Comparison of ENCODE assay signal across 8 mouse cellular contexts in genomic region chr10:118868601-118869590, GRCm38 (mm10). TPM values are rescaled to one million over a fixed set of nuclear protein-coding genes. Genes with fewer than 3 reads are reported as not detected.
A peak's percentile ranks its signal among the peaks of the same experiment; 100 is the strongest.
DNase-seq lines count a peak whose midpoint lies in the region; ATAC-seq and TF ChIP-seq lines count a peak whose summit lies in the region.

No protein-coding gene starts in this region.

- H3K9ac ChIP-seq in forebrain, embryonic 12.5 days: peak overlapping the region; percentile 94
- H3K9ac ChIP-seq in heart, postnatal 0 days (replicated peaks; ENCODE audit: low read depth, low read length): peak overlapping the region; percentile 100
- H3K9ac ChIP-seq in liver, postnatal 0 days (replicated peaks): peak overlapping the region; percentile 95
- peak overlapping the region; percentile 99 for H3K9ac ChIP-seq in neural tube, embryonic 13.5 days
- H3K9ac ChIP-seq in stomach, postnatal 0 days (ENCODE audit: low read length): peak overlapping the region; percentile 98

- WGBS in forebrain, embryonic 12.5 days: 2% methylated on average over 93 of the region's 130 CpGs
- WGBS in heart, postnatal 0 days: under 1% methylated on average over 57 of the region's 130 CpGs
- under 1% methylated on average over 60 of the region's 130 CpGs for WGBS in liver, postnatal 0 days (ENCODE audit: insufficient replicate concordance)
- under 1% methylated on average over 75 of the region's 130 CpGs for WGBS in neural tube, embryonic 13.5 days
- WGBS in stomach, postnatal 0 days: under 1% methylated on average over 40 of the region's 130 CpGs

- no peak for TF ChIP-seq CTCF in heart, postnatal 0 days (IDR thresholded peaks at IDR 0.05; ENCODE audit: low read depth)
- no peak for TF ChIP-seq CTCF in liver, postnatal 0 days (IDR thresholded peaks at IDR 0.05; ENCODE audit: low read depth)
- TF ChIP-seq CTCF in stomach, postnatal 0 days (IDR thresholded peaks at IDR 0.05; ENCODE audit: low read depth): no peak

- peak overlapping the region; percentile 92 for H3K4me2 ChIP-seq in forebrain, embryonic 12.5 days
- peak overlapping the region; percentile 87 for H3K4me2 ChIP-seq in heart, postnatal 0 days (ENCODE audit: low read depth, low read length)
- peak overlapping the region; percentile 97 for H3K4me2 ChIP-seq in liver, postnatal 0 days (ENCODE audit: low read depth, low read length)
- H3K4me2 ChIP-seq in neural tube, embryonic 13.5 days: peak overlapping the region; percentile 88
- peak overlapping the region; percentile 98 for H3K4me2 ChIP-seq in stomach, postnatal 0 days (replicated peaks; ENCODE audit: low read depth)

- TF ChIP-seq EP300 in heart, postnatal 0 days (IDR thresholded peaks at IDR 0.05; ENCODE audit: low read depth): 0 out of 2 replicates have a peak, but pooled peaks have one; percentile 8
- TF ChIP-seq EP300 in liver, postnatal 0 days (IDR thresholded peaks at IDR 0.05; ENCODE audit: low read depth): no peak
- no peak for TF ChIP-seq EP300 in stomach, postnatal 0 days (optimal IDR thresholded peaks at IDR 0.05)

- H3K4me1 ChIP-seq in brown adipose tissue, adult 24 weeks (ENCODE audit: control insufficient read depth, insufficient read depth, insufficient read length, low read length): peaks cover 13% of the 10 kb centered on the region
- H3K4me1 ChIP-seq in forebrain, embryonic 12.5 days: peaks cover 41% of the 10 kb centered on the region
- peaks cover 23% of the 10 kb centered on the region; the same call in 1 of the 2 replicates for H3K4me1 ChIP-seq in heart, postnatal 0 days (ENCODE audit: control insufficient read depth, insufficient read depth)
- peaks cover 20% of the 10 kb centered on the region for H3K4me1 ChIP-seq in liver, postnatal 0 days (ENCODE audit: insufficient read depth)
- peaks cover 44% of the 10 kb centered on the region for H3K4me1 ChIP-seq in neural tube, embryonic 13.5 days (replicated peaks)
- peaks cover 7% of the 10 kb centered on the region; the same call in 1 of the 2 replicates for H3K4me1 ChIP-seq in stomach, postnatal 0 days (replicated peaks; ENCODE audit: control insufficient read depth, insufficient read depth)

- peak overlapping the region; percentile 79 for H3K4me3 ChIP-seq in brown adipose tissue, adult 24 weeks (ENCODE audit: insufficient read depth, low read depth, low read length)
- H3K4me3 ChIP-seq in forebrain, embryonic 12.5 days (replicated peaks): peak overlapping the region; percentile 95
- H3K4me3 ChIP-seq in heart, postnatal 0 days (ENCODE audit: low read depth, low read length): peak overlapping the region; percentile 98
- peak overlapping the region; percentile 94 for H3K4me3 ChIP-seq in liver, postnatal 0 days (ENCODE audit: low read depth, low read length)
- H3K4me3 ChIP-seq in neural tube, embryonic 13.5 days: peak overlapping the region; percentile 78
- H3K4me3 ChIP-seq in stomach, postnatal 0 days (ENCODE audit: low read depth, low read length): peak overlapping the region; percentile 96

- peak; percentile 62 to 68 for DNase-seq in CD8-positive naive resting alpha-beta T cell, adult 2 months (ENCODE audit: low read depth in 2 of 2, low spot score in 2 of 2)
- peak; percentile 84 for DNase-seq in heart, postnatal 0 days (ENCODE audit: low spot score)
- peak; percentile 78 to 91 for DNase-seq in kidney, postnatal 36 days
- DNase-seq in liver, postnatal 0 days: peak; percentile 88
- DNase-seq in stomach, postnatal 0 days (ENCODE audit: low spot score): peak; percentile 91

- ATAC-seq in forebrain, embryonic 12.5 days (ENCODE audit: low FRiP score): peak; percentile 88
- peak; percentile 81 for ATAC-seq in heart, postnatal 0 days (ENCODE audit: insufficient read depth, low read depth)
- peak; percentile 75 for ATAC-seq in liver, postnatal 0 days
- ATAC-seq in neural tube, embryonic 13.5 days (ENCODE audit: low read depth): peak; percentile 87
- ATAC-seq in stomach, postnatal 0 days (ENCODE audit: low FRiP score, low TSS enrichment): peak; percentile 85

- 0 out of 2 replicates have a peak, but pooled peaks cover 4% of the 10 kb centered on the region for H3K9me3 ChIP-seq in forebrain, embryonic 12.5 days
- no peaks in the 10 kb centered on the region for H3K9me3 ChIP-seq in heart, postnatal 0 days (replicated peaks; ENCODE audit: control insufficient read depth, low read length)
- no peaks in the 10 kb centered on the region for H3K9me3 ChIP-seq in liver, postnatal 0 days (ENCODE audit: low read length)
- H3K9me3 ChIP-seq in neural tube, embryonic 13.5 days: no peaks in the 10 kb centered on the region; the same call in 1 of the 2 replicates
- no peaks in the 10 kb centered on the region for H3K9me3 ChIP-seq in stomach, postnatal 0 days (ENCODE audit: control insufficient read depth, low read length)

- no peaks in the 10 kb centered on the region for H3K27me3 ChIP-seq in forebrain, embryonic 12.5 days
- H3K27me3 ChIP-seq in heart, postnatal 0 days (ENCODE audit: control insufficient read depth, insufficient read depth, low read length): no peaks in the 10 kb centered on the region
- no peaks in the 10 kb centered on the region for H3K27me3 ChIP-seq in liver, postnatal 0 days (ENCODE audit: insufficient read depth, low read length)
- H3K27me3 ChIP-seq in neural tube, embryonic 13.5 days: no peaks in the 10 kb centered on the region
- no peaks in the 10 kb centered on the region for H3K27me3 ChIP-seq in stomach, postnatal 0 days (ENCODE audit: control insufficient read depth, insufficient read depth, low read length)

- peak overlapping the region; percentile 79 for H3K27ac ChIP-seq in brown adipose tissue, adult 24 weeks (replicated peaks; ENCODE audit: low read depth, low read length)
- peak overlapping the region; percentile 96 for H3K27ac ChIP-seq in forebrain, embryonic 12.5 days
- peak overlapping the region; percentile 99 for H3K27ac ChIP-seq in heart, postnatal 0 days (ENCODE audit: low read depth)
- H3K27ac ChIP-seq in liver, postnatal 0 days (ENCODE audit: low read depth): peak overlapping the region; percentile 91
- peak overlapping the region; percentile 98 for H3K27ac ChIP-seq in neural tube, embryonic 13.5 days (replicated peaks)
- peak overlapping the region; percentile 98 for H3K27ac ChIP-seq in stomach, postnatal 0 days (replicated peaks)

- H3K36me3 ChIP-seq in forebrain, embryonic 12.5 days (replicated peaks): peaks cover 16% of the 10 kb centered on the region
- H3K36me3 ChIP-seq in heart, postnatal 0 days (replicated peaks; ENCODE audit: control insufficient read depth, insufficient read depth, low read length): peaks cover 16% of the 10 kb centered on the region; the same call in 1 of the 2 replicates
- peaks cover 5% of the 10 kb centered on the region; the same call in 1 of the 2 replicates for H3K36me3 ChIP-seq in liver, postnatal 0 days (replicated peaks; ENCODE audit: insufficient read depth, low read length)
- peaks cover 16% of the 10 kb centered on the region for H3K36me3 ChIP-seq in neural tube, embryonic 13.5 days
- peaks cover 4% of the 10 kb centered on the region; the same call in 1 of the 2 replicates for H3K36me3 ChIP-seq in stomach, postnatal 0 days (ENCODE audit: control insufficient read depth, insufficient read depth, low read length)

RNA-seq across cellular contexts. Expression of gene Dyrk2, which starts 1.1 kb away (rescaled TPM):
- 11.1 and 17.8 TPM in 2 replicates for polyA plus RNA-seq in brown adipose tissue, adult 24 weeks (2012; ENCODE audit: insufficient read depth, insufficient read length, missing spikeins)
- 11.0 and 11.5 TPM in 2 replicates for polyA plus RNA-seq in forebrain, embryonic 12.5 days (2016; fragmentation: Nextera tagmentation; extraction: Ambion mirVana)
- 45.5 and 65.7 TPM in 2 replicates for total RNA-seq in heart, postnatal 0 days (2014; rRNA removed; ENCODE audit: low replicate concordance)
- polyA plus RNA-seq in heart, postnatal 0 days (2015; fragmentation: Nextera tagmentation; extraction: Ambion mirVana): 6.8 and 9.8 TPM in 2 replicates
- polyA plus RNA-seq in liver, postnatal 0 days (2015; fragmentation: Nextera tagmentation; extraction: Ambion mirVana): 5.7 and 7.3 TPM in 2 replicates
- polyA plus RNA-seq in neural tube, embryonic 13.5 days (2015; fragmentation: Nextera tagmentation; extraction: Ambion mirVana): 11.0 and 12.6 TPM in 2 replicates
- polyA plus RNA-seq in stomach, postnatal 0 days (2015; fragmentation: Nextera tagmentation; extraction: Ambion mirVana): 6.4 and 7.3 TPM in 2 replicates

Comparison
In these comparisons a context has a peak if more than half of its experiments do, and no peak if none do; other contexts are left out.
1. Peak in every context shown above with its lines: DNase-seq, ATAC-seq, H3K4me3 ChIP-seq and H3K27ac ChIP-seq.